Mouse (Mus musculus) neural tube, embryonic 11.5 days (tissue): ENCODE data around the gene Afg1l. TPM values are rescaled to one million over a fixed set of nuclear protein-coding genes. Genes with fewer than 3 reads are reported as not detected.

Experiments
- ATAC-seq: fragments of 200-750 bp; cut with Nextera tagmentation; 2 replicates; pipeline ENCODE4 v1.8.0; 2017; ENCODE audit warnings: moderate number of reproducible peaks, mild to moderate bottlenecking, moderate TSS enrichment, moderate library complexity; ENCODE audit not compliant: insufficient read depth, low FRiP score, low TSS enrichment
- DNase-seq: peaks from one replicate; pipeline ENCODE4 v3.0.0-alpha.2; 2015; ENCODE audit warnings: low spot score
- H3K27ac ChIP-seq: fragments of 300-500 bp; sonication (generic); 2 replicates; pipeline ENCODE4 v1.5.1; 2014; ENCODE audit warnings: low read depth, mild to moderate bottlenecking, low read length
- H3K27me3 ChIP-seq: fragments of 300-500 bp; sonication (generic); 2 replicates; pipeline ENCODE4 v1.6.1; 2014; ENCODE audit warnings: mild to moderate bottlenecking, low read length, mixed read lengths; ENCODE audit not compliant: control insufficient read depth, insufficient read depth
- H3K36me3 ChIP-seq: fragments of 300-500 bp; sonication (generic); 2 replicates; pipeline ENCODE4 v1.6.1; 2014; ENCODE audit warnings: mild to moderate bottlenecking, low read length, moderate library complexity, mixed read lengths; ENCODE audit not compliant: control insufficient read depth, insufficient read depth
- H3K4me1 ChIP-seq: fragments of 300-500 bp; sonication (generic); 2 replicates; pipeline ENCODE4 v1.6.1; 2014; ENCODE audit warnings: low read length, mixed read lengths; ENCODE audit not compliant: control insufficient read depth, insufficient read depth
- H3K4me2 ChIP-seq: fragments of 300-500 bp; sonication (generic); 2 replicates; pipeline ENCODE4 v1.6.1; 2014; ENCODE audit warnings: low read depth, mild to moderate bottlenecking, moderate library complexity
- H3K4me3 ChIP-seq: fragments of 300-500 bp; sonication (generic); 2 replicates; pipeline ENCODE4 v1.5.1; 2014; ENCODE audit warnings: low read depth, low read length
- H3K9ac ChIP-seq: fragments of 300-500 bp; sonication (generic); 2 replicates; pipeline ENCODE4 v1.6.1; 2014; ENCODE audit warnings: mild to moderate bottlenecking, low read length
- H3K9me3 ChIP-seq: fragments of 300-500 bp; sonication (generic); 2 replicates; pipeline ENCODE4 v1.6.1; 2016; ENCODE audit warnings: low read length; ENCODE audit not compliant: control insufficient read depth
- WGBS: fragments of 180-500 bp; shearing (Covaris S2); extraction: QIAGEN DNeasy Blood & Tissue Kit; methylation state at CpG from one replicate; pipeline ENCODE4 v1.1.7; 2014; 5-methylcytosine and 5-hydroxymethylcytosine counted together
- polyA plus RNA-seq: library from polyadenylated mRNA; unstranded; fragments of >200 nt; fragmentation: Nextera tagmentation; extraction: Ambion mirVana; gene quantifications from 2 replicates; pipeline ENCODE4 v1.2.1, GENCODE M21; 2014

Gene Afg1l
- polyA plus RNA-seq, 1 experiment from 2014 or later: 5.5 TPM

GRCm38 (mm10) chr10:42300805-42301204 lies 177.6 kb downstream of the Afg1l start:
- no peak overlapping the region for H3K27ac ChIP-seq
- no peaks in the 10 kb centered on the region for H3K36me3 ChIP-seq
- H3K4me1 ChIP-seq: no peaks in the 10 kb centered on the region
- no peak for ATAC-seq
- H3K27me3 ChIP-seq: no peaks in the 10 kb centered on the region
- WGBS: 68% methylated on average over 4 of the region's 4 CpGs
- no peak overlapping the region for H3K4me3 ChIP-seq
- H3K9me3 ChIP-seq: no peaks in the 10 kb centered on the region
- H3K9ac ChIP-seq: no peak overlapping the region
- DNase-seq: no peak
- no peak overlapping the region for H3K4me2 ChIP-seq

GRCm38 (mm10) chr10:42299967-42300366 lies 178.4 kb downstream of the Afg1l start:
- Histone ChIP-seq H3K4me3 (no peak overlapping the region), H3K4me2 (no peak overlapping the region), H3K27me3 (no peaks in the 10 kb centered on the region), H3K4me1 (no peaks in the 10 kb centered on the region), H3K36me3 (no peaks in the 10 kb centered on the region), H3K9me3 (no peaks in the 10 kb centered on the region), H3K9ac (no peak overlapping the region), H3K27ac (no peak overlapping the region)
- WGBS: 61% methylated on average over 7 of the region's 7 CpGs
- DNase-seq (no peak), ATAC-seq (no peak)

- Histone ChIP-seq H3K27me3 (no peaks in the 10 kb centered on the region), H3K4me2 (no peak overlapping the region), H3K9ac (no peak overlapping the region), H3K9me3 (no peaks in the 10 kb centered on the region), H3K36me3 (no peaks in the 10 kb centered on the region), H3K4me3 (no peak overlapping the region), H3K27ac (no peak overlapping the region), H3K4me1 (no peaks in the 10 kb centered on the region)
- ATAC-seq: no peak
- no peak for DNase-seq
- 81% methylated on average over 6 of the region's 6 CpGs for WGBS
These were observed 178.9 kb downstream of the Afg1l start for GRCm38 (mm10) chr10:42299426-42299825.

DNA sequence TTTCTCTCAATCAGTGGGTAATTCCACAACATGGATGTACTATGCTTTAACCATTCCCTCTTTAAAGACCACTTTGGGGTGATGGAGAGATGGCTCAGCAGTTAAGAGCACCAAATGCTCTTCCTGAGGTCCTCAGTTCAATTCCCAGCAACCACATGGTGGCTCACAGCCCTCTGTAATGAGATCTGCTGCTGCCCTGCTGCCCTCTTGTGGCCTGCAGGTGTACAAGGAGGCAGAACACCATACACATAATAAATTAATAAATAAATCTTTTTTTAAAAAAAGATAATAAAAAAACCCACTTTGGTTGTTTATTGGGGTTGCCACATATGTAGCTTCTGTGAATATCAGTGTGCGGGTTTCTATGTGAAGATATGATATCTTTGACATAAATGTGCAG lies 180.4 kb downstream of the Afg1l start:
- 94% methylated on average over 1 of the region's 1 CpGs for WGBS
- H3K27me3 ChIP-seq: no peaks in the 10 kb centered on the region
- ATAC-seq (no peak), DNase-seq (no peak)
- no peaks in the 10 kb centered on the region for H3K36me3 ChIP-seq
- H3K9ac ChIP-seq: no peak overlapping the region
- H3K4me2 ChIP-seq: no peak overlapping the region
- no peak overlapping the region for H3K4me3 ChIP-seq
- no peaks in the 10 kb centered on the region for H3K9me3 ChIP-seq
- H3K27ac ChIP-seq: no peak overlapping the region
- H3K4me1 ChIP-seq: no peaks in the 10 kb centered on the region

- no peak for DNase-seq
- no peaks in the 10 kb centered on the region for H3K36me3 ChIP-seq
- ATAC-seq: no peak
- H3K4me1 ChIP-seq: no peaks in the 10 kb centered on the region
- no peak overlapping the region for H3K4me2 ChIP-seq
- no peaks in the 10 kb centered on the region for H3K27me3 ChIP-seq
- no peak overlapping the region for H3K4me3 ChIP-seq
- no peak overlapping the region for H3K9ac ChIP-seq
- no peak overlapping the region for H3K27ac ChIP-seq
- H3K9me3 ChIP-seq: no peaks in the 10 kb centered on the region
- 83% methylated on average over 2 of the region's 2 CpGs for WGBS
These were observed 181.3 kb downstream of the Afg1l start for GRCm38 (mm10) chr10:42297109-42297508.

- Histone ChIP-seq H3K27ac (no peak overlapping the region), H3K9ac (no peak overlapping the region), H3K4me1 (no peaks in the 10 kb centered on the region), H3K4me3 (no peak overlapping the region), H3K27me3 (no peaks in the 10 kb centered on the region), H3K4me2 (no peak overlapping the region), H3K36me3 (no peaks in the 10 kb centered on the region), H3K9me3 (no peaks in the 10 kb centered on the region)
- ATAC-seq (no peak), DNase-seq (no peak)
- 54% methylated on average over 4 of the region's 4 CpGs for WGBS
These were observed 181.8 kb downstream of the Afg1l start for GRCm38 (mm10) chr10:42296559-42296958.

DNA sequence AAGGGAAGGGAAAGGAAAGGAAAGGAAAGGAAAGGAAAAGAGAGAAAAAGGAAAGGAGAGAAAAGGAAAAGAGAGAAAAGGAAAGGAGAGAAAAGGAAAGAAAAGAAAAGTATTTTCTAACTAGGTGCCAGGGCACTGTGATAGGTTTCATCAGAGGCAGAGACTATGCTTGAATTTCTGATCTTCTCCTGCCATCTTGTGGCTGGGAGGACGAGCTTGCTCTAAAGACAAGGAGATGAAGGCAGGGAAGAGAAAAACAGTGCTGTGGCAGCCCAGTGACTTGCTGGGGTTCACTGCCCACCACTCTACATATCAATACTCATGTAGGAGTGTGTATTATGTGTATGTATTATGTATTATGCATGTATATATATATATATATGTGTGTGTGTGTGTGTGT lies 183.3 kb downstream of the Afg1l start:
- Histone ChIP-seq H3K4me2 (no peak overlapping the region), H3K27me3 (no peaks in the 10 kb centered on the region), H3K9ac (no peak overlapping the region), H3K27ac (no peak overlapping the region), H3K9me3 (no peaks in the 10 kb centered on the region), H3K4me1 (no peaks in the 10 kb centered on the region), H3K36me3 (no peaks in the 10 kb centered on the region), H3K4me3 (no peak overlapping the region)
- DNase-seq: no peak
- ATAC-seq: no peak
- 8% methylated on average over 1 of the region's 1 CpGs for WGBS

- no peak for DNase-seq
- H3K9ac ChIP-seq: no peak overlapping the region
- no peak for ATAC-seq
- H3K36me3 ChIP-seq: no peaks in the 10 kb centered on the region
- H3K4me2 ChIP-seq: no peak overlapping the region
- no peak overlapping the region for H3K4me3 ChIP-seq
- H3K9me3 ChIP-seq: no peaks in the 10 kb centered on the region
- H3K4me1 ChIP-seq: no peaks in the 10 kb centered on the region
- WGBS: 63% methylated on average over 2 of the region's 2 CpGs
- no peak overlapping the region for H3K27ac ChIP-seq
- H3K27me3 ChIP-seq: no peaks in the 10 kb centered on the region
These were observed 184.0 kb downstream of the Afg1l start for GRCm38 (mm10) chr10:42294392-42294791.

DNA sequence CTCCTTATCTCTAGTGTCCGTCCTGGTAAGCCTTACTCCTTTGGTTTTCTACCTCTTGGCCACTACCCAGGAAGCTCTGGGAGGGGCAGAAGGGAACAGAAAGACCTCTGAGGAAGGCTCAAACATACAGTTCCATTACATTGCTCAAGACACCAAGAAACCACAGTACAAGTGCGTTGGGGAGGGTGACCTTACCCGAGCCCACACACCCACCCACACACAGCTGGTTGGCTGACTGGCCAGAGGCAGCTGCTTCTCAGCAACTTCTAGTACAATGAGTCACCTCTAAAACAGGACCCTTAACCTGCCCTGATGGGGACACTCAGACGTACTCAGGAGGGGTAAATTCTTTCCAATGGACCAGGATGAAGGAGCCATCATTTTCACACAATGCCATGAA lies 184.5 kb downstream of the Afg1l start:
- 78% methylated on average over 4 of the region's 4 CpGs for WGBS
- Histone ChIP-seq H3K4me3 (no peak overlapping the region), H3K9me3 (no peaks in the 10 kb centered on the region), H3K36me3 (no peaks in the 10 kb centered on the region), H3K9ac (no peak overlapping the region), H3K27me3 (no peaks in the 10 kb centered on the region), H3K27ac (no peak overlapping the region), H3K4me2 (no peak overlapping the region), H3K4me1 (no peaks in the 10 kb centered on the region)
- no peak for ATAC-seq
- DNase-seq: no peak
